Mouse (Mus musculus) cerebellum, adult 2 months (tissue): ENCODE measurements at regions not wholly inside any gene's neighbourhood (a gene's known extent, or its start where the extent isn't known, plus 50 kb on each side); places are given as distances from the start of the nearest gene placed in this dataset.

Source experiments
- DNase-seq, 2 experiments: peaks; one replicate each; pipeline ENCODE4 v3.0.0; 2021
- H3K27ac ChIP-seq: fragments of 200-500 bp; 2 replicates; pipeline ENCODE4 v1.5.1; 2012; ENCODE audit warnings: low read length, control low read depth, inconsistent platforms; ENCODE audit not compliant: insufficient read depth
- H3K27me3 ChIP-seq: fragments of 200-500 bp; 2 replicates; pipeline ENCODE4 v1.6.1; 2012; ENCODE audit warnings: inconsistent platforms, mild to moderate bottlenecking, low read length, moderate library complexity; ENCODE audit not compliant: control insufficient read depth, insufficient read depth
- H3K4me1 ChIP-seq: fragments of 200-500 bp; 2 replicates; pipeline ENCODE4 v1.6.1; 2011; ENCODE audit warnings: low read length; ENCODE audit not compliant: control insufficient read depth, insufficient read depth
- H3K4me3 ChIP-seq: fragments of 200-500 bp; replicated peaks from 2 replicates; pipeline ENCODE3; 2011; ENCODE audit warnings: mild to moderate bottlenecking, low read depth, low read length, control low read depth; ENCODE audit not compliant: insufficient read depth
- CTCF ChIP-seq: fragments of 200-500 bp; IDR thresholded peaks from 2 replicates; pipeline ENCODE4 v1.5.1; 2011; ENCODE audit warnings: low read depth, mild to moderate bottlenecking, control low read depth, low read length, moderate library complexity, borderline replicate concordance; ENCODE audit not compliant: insufficient read depth
- POLR2A ChIP-seq: fragments of 200-500 bp; IDR thresholded peaks from 2 replicates; pipeline ENCODE4 v1.6.1; 2011; ENCODE audit warnings: low read length, control low read depth, borderline replicate concordance; ENCODE audit not compliant: insufficient read depth
- WGBS: fragments of 180-500 bp; shearing (Covaris S2); methylation state at CpG from one replicate; pipeline ENCODE4 v1.1.7; 2018; 5-methylcytosine and 5-hydroxymethylcytosine counted together

DNA sequence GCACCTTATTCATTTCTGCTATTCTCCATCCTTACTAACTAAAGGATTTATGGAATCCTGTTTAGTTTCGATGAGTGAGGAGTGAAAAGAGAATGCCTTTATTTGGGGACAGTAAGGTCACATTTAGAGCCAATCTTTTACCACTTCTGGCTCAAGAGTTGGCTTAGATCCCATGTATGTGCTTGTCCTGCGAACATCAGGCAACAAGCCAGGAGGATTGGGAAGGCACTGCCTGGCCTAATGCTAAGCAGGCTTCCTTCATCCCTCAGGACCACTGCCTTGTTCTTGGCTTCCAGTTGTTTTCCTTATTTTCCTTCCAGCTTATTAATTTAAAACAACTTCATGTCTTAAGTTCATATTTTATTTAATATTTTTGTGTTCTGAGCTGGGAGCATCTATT is 442.9 kb downstream of the Vgll3 start:
- Histone ChIP-seq H3K27ac (no peak overlapping the region), H3K4me1 (no peaks in the 10 kb centered on the region), H3K4me3 (no peak overlapping the region), H3K27me3 (no peaks in the 10 kb centered on the region)
- TF ChIP-seq POLR2A (no peak), CTCF (no peak)
- DNase-seq: peak; percentile 11 to 40
- 10% methylated on average over 2 of the region's 2 CpGs for WGBS

DNA sequence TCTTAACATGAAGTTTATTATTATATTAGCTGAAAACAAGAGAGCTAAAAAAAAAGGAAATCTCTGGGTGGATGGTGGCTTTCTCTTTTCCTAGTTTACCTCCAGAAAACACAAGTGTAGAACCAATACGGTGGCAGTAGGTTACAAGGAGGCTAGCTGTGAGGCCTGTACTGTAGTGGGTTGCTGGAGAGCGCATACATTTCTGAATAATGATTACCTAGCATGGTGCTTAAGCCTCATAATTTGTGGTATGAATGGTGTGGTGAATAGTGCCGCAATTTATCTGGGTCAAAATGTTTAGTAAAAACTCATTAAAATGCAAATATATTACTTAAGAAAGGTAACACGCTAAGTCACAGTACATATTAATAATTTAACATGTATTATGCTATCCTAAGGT is 453.9 kb downstream of the Vgll3 start:
- DNase-seq: no peak
- 64% methylated on average over 4 of the region's 4 CpGs for WGBS

DNA sequence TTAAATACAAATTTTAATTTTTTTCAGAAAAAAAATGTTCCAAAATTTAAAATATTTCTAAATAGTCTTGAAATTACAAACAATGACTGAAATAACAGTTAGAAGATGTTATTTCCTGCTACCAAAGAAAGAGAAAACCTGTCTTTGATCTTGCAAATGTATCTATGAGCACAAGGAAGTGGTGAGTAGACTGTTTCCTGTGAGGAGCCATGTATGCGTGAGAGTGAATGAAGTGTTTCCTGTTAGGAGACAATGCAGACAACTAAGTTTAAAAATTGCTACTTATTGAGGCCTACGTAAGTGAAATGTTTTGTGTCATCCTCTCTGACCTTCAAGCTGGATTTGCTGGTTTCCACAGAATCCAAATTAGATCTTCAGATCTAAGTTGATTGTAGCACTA is 461.6 kb downstream of the Vgll3 start:
- Histone ChIP-seq H3K27ac (no peak overlapping the region), H3K4me3 (no peak overlapping the region), H3K27me3 (no peaks in the 10 kb centered on the region), H3K4me1 (no peaks in the 10 kb centered on the region; the same call in 1 of the 2 replicates)
- TF ChIP-seq CTCF (no peak), POLR2A (no peak)
- WGBS: 91% methylated on average over 2 of the region's 2 CpGs
- DNase-seq: no peak

More for the DNA sequence above, 453.9 kb downstream of the Vgll3 start:
- no peak overlapping the region for H3K4me3 ChIP-seq
- H3K4me1 ChIP-seq: no peaks in the 10 kb centered on the region
- H3K27me3 ChIP-seq: no peaks in the 10 kb centered on the region
- no peak overlapping the region for H3K27ac ChIP-seq
- TF ChIP-seq POLR2A: no peak
